Mouse (Mus musculus): Measurements from ENCODE around the gene Vrk2. TPM values are rescaled to one million over a fixed set of nuclear protein-coding genes. Genes with fewer than 3 reads are reported as not detected.

Gene Vrk2
- polyA plus RNA-seq, 1 experiment from 2014 or later, result 23.8 TPM

- Histone ChIP-seq H3K36me3 (no peaks in the 10 kb centered on the region), H3K27me3 (no peaks in the 10 kb centered on the region), H3K9ac (no peak overlapping the region), H3K4me1 (no peaks in the 10 kb centered on the region), H3K4me2 (no peak overlapping the region), H3K9me3 (no peaks in the 10 kb centered on the region), H3K4me3 (no peak overlapping the region), H3K27ac (no peak overlapping the region)
- WGBS, result 73% methylated on average over 6 of the region's 6 CpGs
- ATAC-seq (ENCODE audit: borderline replicate concordance, extremely low read depth, low FRiP score, low TSS enrichment), result no peak
Observed at GRCm38 (mm10) chr11:26597761-26598160, 4.0 kb upstream of the Vrk2 start.

GRCm38 (mm10) chr11:26597145-26597544 is 3.3 kb upstream of the Vrk2 start:
- Histone ChIP-seq H3K9me3 (no peaks in the 10 kb centered on the region), H3K9ac (no peak overlapping the region), H3K4me2 (no peak overlapping the region), H3K36me3 (no peaks in the 10 kb centered on the region), H3K27ac (no peak overlapping the region), H3K27me3 (no peaks in the 10 kb centered on the region), H3K4me3 (no peak overlapping the region), H3K4me1 (peaks cover 6% of the 10 kb centered on the region)
- ATAC-seq (ENCODE audit: borderline replicate concordance, extremely low read depth, low FRiP score, low TSS enrichment), result no peak
- 52% methylated on average over 6 of the region's 6 CpGs for WGBS

GRCm38 (mm10) chr11:26596186-26596585 is 2.4 kb upstream of the Vrk2 start:
- no peak overlapping the region for H3K4me3 ChIP-seq
- H3K9me3 ChIP-seq, result no peaks in the 10 kb centered on the region
- peaks cover 6% of the 10 kb centered on the region for H3K4me1 ChIP-seq
- H3K4me2 ChIP-seq, result no peak overlapping the region
- H3K9ac ChIP-seq, result no peak overlapping the region
- no peaks in the 10 kb centered on the region for H3K36me3 ChIP-seq
- no peaks in the 10 kb centered on the region for H3K27me3 ChIP-seq
- H3K27ac ChIP-seq, result no peak overlapping the region
- no peak for ATAC-seq (ENCODE audit: borderline replicate concordance, extremely low read depth, low FRiP score, low TSS enrichment)
- 100% methylated on average over 1 of the region's 1 CpGs for WGBS

GRCm38 (mm10) chr11:26594487-26594886 is 688 bp upstream of the Vrk2 start:
- no peak for ATAC-seq (ENCODE audit: borderline replicate concordance, extremely low read depth, low FRiP score, low TSS enrichment)
- Histone ChIP-seq H3K4me2 (no peak overlapping the region), H3K27me3 (no peaks in the 10 kb centered on the region), H3K4me3 (no peak overlapping the region), H3K9me3 (no peaks in the 10 kb centered on the region), H3K4me1 (peaks cover 6% of the 10 kb centered on the region), H3K27ac (no peak overlapping the region), H3K36me3 (no peaks in the 10 kb centered on the region), H3K9ac (no peak overlapping the region)
- WGBS, result 79% methylated on average over 1 of the region's 1 CpGs

- no peak for ATAC-seq (ENCODE audit: borderline replicate concordance, extremely low read depth, low FRiP score, low TSS enrichment)
- Histone ChIP-seq H3K36me3 (no peaks in the 10 kb centered on the region), H3K27ac (peak overlapping the region; percentile 86), H3K4me2 (peak overlapping the region; percentile 66), H3K27me3 (no peaks in the 10 kb centered on the region), H3K9ac (peak overlapping the region; percentile 79), H3K9me3 (no peaks in the 10 kb centered on the region), H3K4me3 (peak overlapping the region; percentile 86), H3K4me1 (peaks cover 6% of the 10 kb centered on the region)
- WGBS, result 22% methylated on average over 6 of the region's 6 CpGs
Observed at GRCm38 (mm10) chr11:26592395-26593053, 1.3 kb downstream of the Vrk2 start.

- H3K9me3 ChIP-seq, result no peaks in the 10 kb centered on the region
- no peak overlapping the region for H3K27ac ChIP-seq
- H3K4me3 ChIP-seq, result no peak overlapping the region
- H3K4me2 ChIP-seq, result no peak overlapping the region
- H3K27me3 ChIP-seq, result no peaks in the 10 kb centered on the region
- H3K36me3 ChIP-seq, result no peaks in the 10 kb centered on the region
- 93% methylated on average over 1 of the region's 1 CpGs for WGBS
- no peak overlapping the region for H3K9ac ChIP-seq
- no peak for ATAC-seq (ENCODE audit: borderline replicate concordance, extremely low read depth, low FRiP score, low TSS enrichment)
- no peaks in the 10 kb centered on the region for H3K4me1 ChIP-seq
Observed at GRCm38 (mm10) chr11:26587184-26587524, 6.6 kb downstream of the Vrk2 start.

- no peak overlapping the region for H3K27ac ChIP-seq
Observed at GRCm38 (mm10) chr11:26586367-26587183, 7.2 kb downstream of the Vrk2 start.

GRCm38 (mm10) chr11:26585409-26586366 is 8.1 kb downstream of the Vrk2 start:
- Histone ChIP-seq H3K9me3 (no peaks in the 10 kb centered on the region), H3K9ac (no peak overlapping the region), H3K4me3 (no peak overlapping the region), H3K27me3 (no peaks in the 10 kb centered on the region), H3K4me2 (no peak overlapping the region), H3K4me1 (no peaks in the 10 kb centered on the region), H3K36me3 (no peaks in the 10 kb centered on the region), H3K27ac (no peak overlapping the region)
- no peak for ATAC-seq (ENCODE audit: borderline replicate concordance, extremely low read depth, low FRiP score, low TSS enrichment)
- 78% methylated on average over 17 of the region's 17 CpGs for WGBS

More at GRCm38 (mm10) chr11:26586367-26587183, 7.2 kb downstream of the Vrk2 start:
- H3K9me3 ChIP-seq, result no peaks in the 10 kb centered on the region
- no peak for ATAC-seq (ENCODE audit: borderline replicate concordance, extremely low read depth, low FRiP score, low TSS enrichment)
- 72% methylated on average over 6 of the region's 6 CpGs for WGBS
- H3K9ac ChIP-seq, result no peak overlapping the region
- H3K27me3 ChIP-seq, result no peaks in the 10 kb centered on the region
- H3K4me2 ChIP-seq, result no peak overlapping the region
- no peak overlapping the region for H3K4me3 ChIP-seq
- H3K36me3 ChIP-seq, result no peaks in the 10 kb centered on the region
- H3K4me1 ChIP-seq, result no peaks in the 10 kb centered on the region

GRCm38 (mm10) chr11:26551551-26551950 is 42.2 kb downstream of the Vrk2 start:
- no peak overlapping the region for H3K9ac ChIP-seq
- H3K27ac ChIP-seq, result no peak overlapping the region
- no peak overlapping the region for H3K4me2 ChIP-seq
- no peaks in the 10 kb centered on the region for H3K27me3 ChIP-seq
- no peaks in the 10 kb centered on the region for H3K9me3 ChIP-seq
- WGBS, result 67% methylated on average over 3 of the region's 3 CpGs
- H3K4me1 ChIP-seq, result no peaks in the 10 kb centered on the region
- H3K4me3 ChIP-seq, result no peak overlapping the region
- no peak for ATAC-seq (ENCODE audit: borderline replicate concordance, extremely low read depth, low FRiP score, low TSS enrichment)
- H3K36me3 ChIP-seq, result no peaks in the 10 kb centered on the region

GRCm38 (mm10) chr11:26537816-26538215 is 56.0 kb downstream of the Vrk2 start:
- Histone ChIP-seq H3K9ac (no peak overlapping the region), H3K27ac (no peak overlapping the region), H3K4me1 (no peaks in the 10 kb centered on the region), H3K27me3 (no peaks in the 10 kb centered on the region), H3K4me3 (no peak overlapping the region), H3K36me3 (no peaks in the 10 kb centered on the region), H3K4me2 (no peak overlapping the region), H3K9me3 (no peaks in the 10 kb centered on the region)
- 84% methylated on average over 5 of the region's 5 CpGs for WGBS
- 0 out of 2 replicates have a peak, but pooled peaks have one; percentile 11 for ATAC-seq (ENCODE audit: borderline replicate concordance, extremely low read depth, low FRiP score, low TSS enrichment)

- ATAC-seq (ENCODE audit: borderline replicate concordance, extremely low read depth, low FRiP score, low TSS enrichment), result no peak
- Histone ChIP-seq H3K4me3 (no peak overlapping the region), H3K4me2 (no peak overlapping the region)
Observed at GRCm38 (mm10) chr11:26533828-26534119, 60.0 kb downstream of the Vrk2 start.

More at GRCm38 (mm10) chr11:26533828-26534119, 60.0 kb downstream of the Vrk2 start:
- Histone ChIP-seq H3K9ac (no peak overlapping the region), H3K36me3 (no peaks in the 10 kb centered on the region), H3K27ac (no peak overlapping the region), H3K4me1 (no peaks in the 10 kb centered on the region), H3K9me3 (no peaks in the 10 kb centered on the region), H3K27me3 (no peaks in the 10 kb centered on the region)
